Mouse (Mus musculus): ENCODE results near the gene Spic. TPM values are rescaled to one million over a fixed set of nuclear protein-coding genes. Genes with fewer than 3 reads are reported as not detected.
A peak's percentile ranks its signal among the peaks of the same experiment; 100 is the strongest.
"Not testable (repeated sequence)": the region's sequence is repeated elsewhere in the genome, so short reads cannot be mapped to it uniquely, and the experiment has no call there.

The Spic gene
- polyA plus RNA-seq (2012; rRNA removed), result 0.11 and 0.25 TPM in 2 replicates

- DNase-seq (ENCODE audit: low read depth), result no peak
These were observed at the start of gene Spic for GRCm38 (mm10) chr10:88684925-88685324. Gene Spic, minus strand, starts transcription at chr10:88685015.

GRCm38 (mm10) chr10:88732309-88732622, 47.5 kb upstream of the Spic start:
- DNase-seq (ENCODE audit: low read depth), result no peak

- DNase-seq (ENCODE audit: low read depth), result no peak
These were observed 46.9 kb upstream of the Spic start for GRCm38 (mm10) chr10:88731496-88732308.

- DNase-seq (ENCODE audit: low read depth), result peak; percentile 74
These were observed 46.0 kb upstream of the Spic start, which contains the start of gene Arl1 for GRCm38 (mm10) chr10:88730571-88731495. Gene Arl1, plus strand, starts transcription at chr10:88730858.

GRCm38 (mm10) chr10:88728166-88728565, 43.4 kb upstream of the Spic start:
- DNase-seq (ENCODE audit: low read depth), result no peak

GRCm38 (mm10) chr10:88727128-88727527, 42.3 kb upstream of the Spic start:
- no peak for DNase-seq (ENCODE audit: low read depth)

- DNase-seq (ENCODE audit: low read depth), result no peak
These were observed 40.5 kb upstream of the Spic start for GRCm38 (mm10) chr10:88725343-88725742.

GRCm38 (mm10) chr10:88719618-88720017, 34.8 kb upstream of the Spic start:
- DNase-seq (ENCODE audit: low read depth), result no peak

GRCm38 (mm10) chr10:88717756-88718025, 32.9 kb upstream of the Spic start:
- no peak for DNase-seq (ENCODE audit: low read depth)

- DNase-seq (ENCODE audit: low read depth), result no peak
These were observed 32.4 kb upstream of the Spic start for GRCm38 (mm10) chr10:88716986-88717755.

- no peak for DNase-seq (ENCODE audit: low read depth)
These were observed 30.8 kb upstream of the Spic start for GRCm38 (mm10) chr10:88715621-88716020.

GRCm38 (mm10) chr10:88714744-88715143, 29.9 kb upstream of the Spic start:
- DNase-seq (ENCODE audit: low read depth), result no peak

GRCm38 (mm10) chr10:88712359-88712758, 27.5 kb upstream of the Spic start:
- no peak for DNase-seq (ENCODE audit: low read depth)

GRCm38 (mm10) chr10:88708671-88709523, 24.1 kb upstream of the Spic start:
- DNase-seq (ENCODE audit: low read depth), result no peak

- DNase-seq (ENCODE audit: low read depth), result no peak
These were observed 16.1 kb upstream of the Spic start for GRCm38 (mm10) chr10:88700938-88701337.

- no peak for DNase-seq (ENCODE audit: low read depth)
These were observed 1.8 kb downstream of the Spic start for GRCm38 (mm10) chr10:88682904-88683563.

GRCm38 (mm10) chr10:88672825-88673224, 12.0 kb downstream of the Spic start:
- no peak for DNase-seq (ENCODE audit: low read depth)

GRCm38 (mm10) chr10:88672123-88672522, 12.7 kb downstream of the Spic start:
- no peak for DNase-seq (ENCODE audit: low read depth)

GRCm38 (mm10) chr10:88669719-88670118, 15.1 kb downstream of the Spic start:
- DNase-seq (ENCODE audit: low read depth), result no peak

GRCm38 (mm10) chr10:88663856-88664255, 21.0 kb downstream of the Spic start:
- not testable (repeated sequence) for DNase-seq (ENCODE audit: low read depth)

- no peak for DNase-seq (ENCODE audit: low read depth)
These were observed 25.9 kb downstream of the Spic start for GRCm38 (mm10) chr10:88658918-88659317.

Data from gonadal fat pad, adult 2 months (tissue).